Mouse (Mus musculus) spleen, postnatal 10 days (tissue): ENCODE results near the gene Ptpre.
"Not testable (repeated sequence)": the region's sequence is repeated elsewhere in the genome, so short reads cannot be mapped to it uniquely, and the experiment has no call there.

Experiments used
- DNase-seq, 2 experiments: peaks; one replicate each; pipeline ENCODE4 v3.0.0; 2021 to 2022; ENCODE audit warnings: low spot score in 2 of 2

Ptpre gene

GRCm38 (mm10) chr7:135537341-135537901, at the start of gene Ptpre:
Gene Ptpre, plus strand, starts transcription at chr7:135537481.
- peak; percentile 70 to 83 for DNase-seq

GRCm38 (mm10) chr7:135488214-135488810, 49.0 kb upstream of the Ptpre start:
- DNase-seq: peak; percentile 15 to 70

GRCm38 (mm10) chr7:135489724-135490499, 47.4 kb upstream of the Ptpre start:
- no peak for DNase-seq

GRCm38 (mm10) chr7:135490500-135490886, 46.8 kb upstream of the Ptpre start:
- DNase-seq: no peak

- no peak for DNase-seq
These were observed 42.0 kb upstream of the Ptpre start for GRCm38 (mm10) chr7:135495303-135495702.

- DNase-seq: no peak
These were observed 38.6 kb upstream of the Ptpre start for GRCm38 (mm10) chr7:135498565-135499186.

- no peak for DNase-seq
These were observed 37.9 kb upstream of the Ptpre start for GRCm38 (mm10) chr7:135499403-135499802.

GRCm38 (mm10) chr7:135506506-135506905, 30.8 kb upstream of the Ptpre start:
- DNase-seq: not testable (repeated sequence)

GRCm38 (mm10) chr7:135508602-135509001, 28.7 kb upstream of the Ptpre start:
- DNase-seq: no peak

GRCm38 (mm10) chr7:135509272-135509671, 28.0 kb upstream of the Ptpre start:
- no peak for DNase-seq

GRCm38 (mm10) chr7:135510431-135510830, 26.9 kb upstream of the Ptpre start:
- no peak for DNase-seq

- no peak for DNase-seq
These were observed 25.6 kb upstream of the Ptpre start for GRCm38 (mm10) chr7:135511723-135512122.

- DNase-seq: no peak
These were observed 20.1 kb upstream of the Ptpre start for GRCm38 (mm10) chr7:135517191-135517590.

GRCm38 (mm10) chr7:135520241-135520640, 17.0 kb upstream of the Ptpre start:
- DNase-seq: no peak

GRCm38 (mm10) chr7:135521755-135522512, 15.3 kb upstream of the Ptpre start:
- no peak for DNase-seq

GRCm38 (mm10) chr7:135523981-135524380, 13.3 kb upstream of the Ptpre start:
- no peak for DNase-seq

GRCm38 (mm10) chr7:135524424-135524967, 12.8 kb upstream of the Ptpre start:
- no peak for DNase-seq

GRCm38 (mm10) chr7:135526574-135527152, 10.6 kb upstream of the Ptpre start:
- DNase-seq: no peak

GRCm38 (mm10) chr7:135527169-135527568, 10.1 kb upstream of the Ptpre start:
- DNase-seq: no peak

GRCm38 (mm10) chr7:135528515-135528914, 8.8 kb upstream of the Ptpre start, which contains the start of gene Clrn3:
Gene Clrn3, minus strand, starts transcription at chr7:135528654.
- no peak for DNase-seq

GRCm38 (mm10) chr7:135529068-135529467, 8.2 kb upstream of the Ptpre start:
- no peak for DNase-seq
